Mouse (Mus musculus) CD4-positive, CD25-positive, alpha-beta regulatory T cell, adult 4 months (primary cell): ENCODE data around the gene Krtap22-2. TPM values are rescaled to one million over a fixed set of nuclear protein-coding genes. Genes with fewer than 3 reads are reported as not detected.
"Not testable (repeated sequence)": the region's sequence is repeated elsewhere in the genome, so short reads cannot be mapped to it uniquely, and the experiment has no call there.

Experiments
- ATAC-seq: one replicate; pipeline ENCODE4 v1.8.0; 2017
- polyA plus RNA-seq, 2 experiments: library from polyadenylated mRNA; unstranded; fragments of 100-300 nt; shearing (Covaris generic); gene quantifications; one replicate each; pipeline ENCODE4 v1.2.1; 2017

Krtap22-2 gene
- not detected for polyA plus RNA-seq

GRCm38 (mm10) chr16:89010659-89011058 is at the start of gene Krtap22-2:
TSS of gene Krtap22-2 (minus strand) at chr16:89010759.
- ATAC-seq, result no peak

- ATAC-seq, result no peak
Observed at GRCm38 (mm10) chr16:89047783-89048182, 37.2 kb upstream of the Krtap22-2 start, which contains the start of gene Krtap6-5. TSS of gene Krtap6-5 (minus strand) at chr16:89047883.

- ATAC-seq, result not testable (repeated sequence)
Observed at GRCm38 (mm10) chr16:89041372-89041771, 30.8 kb upstream of the Krtap22-2 start, which contains the start of gene Gm10228. TSS of gene Gm10228 (minus strand) at chr16:89041472.

GRCm38 (mm10) chr16:89031399-89031798 is 20.8 kb upstream of the Krtap22-2 start, which contains the start of gene Krtap6-1:
TSS of gene Krtap6-1 (plus strand) at chr16:89031699.
- not testable (repeated sequence) for ATAC-seq

GRCm38 (mm10) chr16:89014984-89015383 is 4.4 kb upstream of the Krtap22-2 start, which contains the start of gene Gm10229:
TSS of gene Gm10229 (plus strand) at chr16:89015284.
- not testable (repeated sequence) for ATAC-seq

DNA sequence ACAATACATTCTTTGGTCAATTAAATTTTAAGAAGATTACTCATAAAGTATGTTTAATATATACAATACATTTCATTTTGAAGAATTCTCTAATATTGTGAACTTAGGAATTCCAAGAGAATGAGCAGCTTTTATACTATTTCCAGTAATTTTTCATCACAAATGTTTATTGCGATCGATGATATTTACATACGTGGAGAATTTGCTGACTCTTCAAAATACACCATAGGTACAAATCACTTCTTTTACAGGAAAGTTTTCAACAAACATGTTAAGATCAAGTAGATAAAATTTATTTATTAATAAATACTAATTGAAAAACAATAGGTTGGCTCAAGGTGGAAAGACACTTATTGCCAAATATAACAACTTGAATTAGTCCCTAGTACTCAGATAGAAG is 3.4 kb upstream of the Krtap22-2 start:
- no peak for ATAC-seq

GRCm38 (mm10) chr16:88962773-88963172 is 47.8 kb downstream of the Krtap22-2 start, which contains the start of gene Krtap16-3:
TSS of gene Krtap16-3 (minus strand) at chr16:88962873.
- ATAC-seq, result no peak

Other genes starting within 250 kb of the Krtap22-2 start
- not detected for gene 2310057N15Rik, start 236.6 kb downstream of the Krtap22-2 start, polyA plus RNA-seq
- gene Gm5965, start 232.9 kb downstream of the Krtap22-2 start, polyA plus RNA-seq, result not detected
- gene Gm20741, start 198.5 kb downstream of the Krtap22-2 start, polyA plus RNA-seq, result not detected
- not detected for gene Krtap15, start 190.5 kb downstream of the Krtap22-2 start, polyA plus RNA-seq
- not detected for gene Krtap14, start 184.6 kb downstream of the Krtap22-2 start, polyA plus RNA-seq
- gene Krtap19-1, start 141.3 kb downstream of the Krtap22-2 start, polyA plus RNA-seq, result not detected
- gene Krtap19-2, start 136.5 kb downstream of the Krtap22-2 start, polyA plus RNA-seq, result not detected
- gene Krtap19-3, start 132.7 kb downstream of the Krtap22-2 start, polyA plus RNA-seq, result not detected
- not detected for gene Krtap19-4, start 125.7 kb downstream of the Krtap22-2 start, polyA plus RNA-seq
- gene Krtap19-5, start 114.3 kb downstream of the Krtap22-2 start, polyA plus RNA-seq, result not detected
- gene Krtap19-9b, start 78.5 kb downstream of the Krtap22-2 start, polyA plus RNA-seq, result not detected
- gene Krtap16-3, start 47.9 kb downstream of the Krtap22-2 start, polyA plus RNA-seq, result not detected
- gene Gm10229, start 4.5 kb upstream of the Krtap22-2 start, polyA plus RNA-seq, result not detected
- not detected for gene Krtap6-1, start 20.9 kb upstream of the Krtap22-2 start, polyA plus RNA-seq
- not detected for gene Gm10228, start 30.7 kb upstream of the Krtap22-2 start, polyA plus RNA-seq
- gene Krtap6-5, start 37.1 kb upstream of the Krtap22-2 start, polyA plus RNA-seq, result not detected
- gene 1110025L11Rik, start 53.2 kb upstream of the Krtap22-2 start, polyA plus RNA-seq, result not detected
- gene Krtap6-3, start 73.3 kb upstream of the Krtap22-2 start, polyA plus RNA-seq, result not detected
- gene Gm6358, start 130.1 kb upstream of the Krtap22-2 start, polyA plus RNA-seq, result not detected
- not detected for gene Gm10061, start 140.3 kb upstream of the Krtap22-2 start, polyA plus RNA-seq
- not detected for gene Gm9789, start 147.2 kb upstream of the Krtap22-2 start, polyA plus RNA-seq
- not detected for gene Gm7735, start 158.7 kb upstream of the Krtap22-2 start, polyA plus RNA-seq
- not detected for gene 1110057P08Rik, start 164.0 kb upstream of the Krtap22-2 start, polyA plus RNA-seq
- gene Krtap20-2, start 195.1 kb upstream of the Krtap22-2 start, polyA plus RNA-seq, result not detected